Mouse (Mus musculus) megakaryocyte progenitor cell, adult 5-6 weeks (primary cell): ENCODE results near the gene Cdk5rap2. TPM values are rescaled to one million over a fixed set of nuclear protein-coding genes. Genes with fewer than 3 reads are reported as not detected.

Experiments
- ATAC-seq: replicated peaks from 2 replicates; pipeline ENCODE4 v1.8.0; 2016; ENCODE audit warnings: mild to moderate bottlenecking, moderate TSS enrichment, inconsistent platforms; ENCODE audit not compliant: poor library complexity
- total RNA-seq, 2 experiments: library from RNA; stranded (forward) in 1 of 2; stranded (reverse) in 1 of 2; fragments of 157-497, 149-512 nt in 1 of 2; fragments of 200-1000 nt in 1 of 2; gene quantifications; 2 replicates each; pipeline versions ENCODE4 v1.2.3 to v1.2.4; 2015 to 2017

Gene Cdk5rap2
- total RNA-seq (2015) (12.9 and 15.3 TPM in 2 replicates), total RNA-seq (2017) (24.7 and 27.7 TPM in 2 replicates)

- peak; percentile 97 for ATAC-seq
Observed at GRCm38 (mm10) chr4:70409994-70410721, at the start of gene Cdk5rap2. Cdk5rap2 (minus strand) TSS chr4:70410443.

- no peak for ATAC-seq
Observed at GRCm38 (mm10) chr4:70452161-70452560, 41.9 kb upstream of the Cdk5rap2 start.

GRCm38 (mm10) chr4:70451750-70452149 is 41.5 kb upstream of the Cdk5rap2 start:
- ATAC-seq = peak; percentile 90

- ATAC-seq = peak; percentile 50; the same call in 1 of the 2 replicates
Observed at GRCm38 (mm10) chr4:70449668-70450067, 39.4 kb upstream of the Cdk5rap2 start.

- no peak for ATAC-seq
Observed at GRCm38 (mm10) chr4:70446774-70447173, 36.5 kb upstream of the Cdk5rap2 start.

- no peak for ATAC-seq
Observed at GRCm38 (mm10) chr4:70420202-70420601, 10.0 kb upstream of the Cdk5rap2 start.

GRCm38 (mm10) chr4:70412126-70412525 is 1.9 kb upstream of the Cdk5rap2 start:
- no peak for ATAC-seq

- ATAC-seq = no peak
Observed at GRCm38 (mm10) chr4:70409456-70409855, 787 bp downstream of the Cdk5rap2 start.

GRCm38 (mm10) chr4:70402109-70402819 is 8.0 kb downstream of the Cdk5rap2 start:
- no peak for ATAC-seq

GRCm38 (mm10) chr4:70399476-70399875 is 10.8 kb downstream of the Cdk5rap2 start:
- ATAC-seq = no peak

GRCm38 (mm10) chr4:70399074-70399473 is 11.2 kb downstream of the Cdk5rap2 start:
- ATAC-seq = no peak

- ATAC-seq = no peak
Observed at GRCm38 (mm10) chr4:70398088-70398487, 12.2 kb downstream of the Cdk5rap2 start.

GRCm38 (mm10) chr4:70396701-70397100 is 13.5 kb downstream of the Cdk5rap2 start:
- ATAC-seq = no peak

- ATAC-seq = no peak
Observed at GRCm38 (mm10) chr4:70394736-70395135, 15.5 kb downstream of the Cdk5rap2 start.

GRCm38 (mm10) chr4:70391760-70392372 is 18.4 kb downstream of the Cdk5rap2 start:
- no peak for ATAC-seq

- no peak for ATAC-seq
Observed at GRCm38 (mm10) chr4:70391073-70391472, 19.2 kb downstream of the Cdk5rap2 start.

GRCm38 (mm10) chr4:70386206-70386605 is 24.0 kb downstream of the Cdk5rap2 start:
- ATAC-seq = no peak

- ATAC-seq = no peak
Observed at GRCm38 (mm10) chr4:70377359-70377758, 32.9 kb downstream of the Cdk5rap2 start.

GRCm38 (mm10) chr4:70365061-70365858 is 45.0 kb downstream of the Cdk5rap2 start:
- ATAC-seq = no peak

- ATAC-seq = no peak
Observed at GRCm38 (mm10) chr4:70361366-70361765, 48.9 kb downstream of the Cdk5rap2 start.
